Mouse (Mus musculus): ENCODE measurements around the gene Hspa1b. TPM values are rescaled to one million over a fixed set of nuclear protein-coding genes. Genes with fewer than 3 reads are reported as not detected.
"Not testable (repeated sequence)": the region's sequence is repeated elsewhere in the genome, so short reads cannot be mapped to it uniquely, and the experiment has no call there.

Hspa1b gene
- polyA plus RNA-seq, 1 experiment from 2014 or later = 0.84 TPM

DNA sequence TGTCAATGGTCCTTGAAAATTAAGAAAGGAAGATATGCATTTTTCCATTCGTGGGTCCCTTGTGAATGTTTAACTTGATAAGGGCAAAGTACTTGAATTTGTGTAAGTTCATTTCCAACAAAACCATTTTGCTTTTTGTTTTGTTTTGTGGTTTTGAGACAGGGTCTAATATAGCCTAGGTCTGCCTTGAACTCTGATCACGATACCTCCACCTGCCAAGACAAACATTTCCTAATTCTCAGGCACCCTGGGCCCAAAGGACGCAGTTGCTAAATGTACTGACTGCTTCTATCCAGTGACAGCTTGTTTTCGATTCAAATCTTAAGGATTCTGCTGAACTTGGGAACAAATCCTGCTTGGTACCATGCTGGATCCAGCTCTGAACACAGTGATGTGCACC is 20.6 kb upstream of the Hspa1b start:
- H3K9me3 ChIP-seq (replicated peaks) = no peaks in the 10 kb centered on the region
- H3K27me3 ChIP-seq (replicated peaks) = no peaks in the 10 kb centered on the region
- H3K9ac ChIP-seq (replicated peaks) = no peak overlapping the region
- peaks cover 26% of the 10 kb centered on the region for H3K4me1 ChIP-seq
- no peak overlapping the region for H3K4me2 ChIP-seq
- 96% methylated on average over 4 of the region's 4 CpGs for WGBS
- H3K36me3 ChIP-seq = no peaks in the 10 kb centered on the region
- H3K27ac ChIP-seq (replicated peaks) = no peak overlapping the region
- ATAC-seq (ENCODE audit: low FRiP score) = no peak
- H3K4me3 ChIP-seq (replicated peaks) = no peak overlapping the region

DNA sequence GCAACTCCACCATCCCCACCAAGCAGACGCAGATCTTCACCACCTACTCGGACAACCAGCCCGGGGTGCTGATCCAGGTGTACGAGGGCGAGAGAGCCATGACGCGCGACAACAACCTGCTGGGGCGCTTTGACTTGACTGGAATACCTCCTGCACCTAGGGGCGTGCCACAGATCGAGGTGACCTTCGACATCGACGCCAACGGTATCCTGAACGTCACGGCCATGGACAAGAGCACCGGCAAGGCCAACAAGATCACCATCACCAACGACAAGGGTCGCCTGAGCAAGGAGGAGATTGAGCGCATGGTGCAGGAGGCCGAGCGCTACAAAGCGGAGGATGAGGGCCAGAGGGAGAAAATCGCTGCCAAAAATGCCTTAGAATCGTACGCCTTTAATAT is 19.2 kb upstream of the Hspa1b start:
- Histone ChIP-seq H3K27ac (replicated peaks) (no peak overlapping the region), H3K4me3 (replicated peaks) (no peak overlapping the region), H3K27me3 (replicated peaks) (no peaks in the 10 kb centered on the region), H3K4me1 (peaks cover 26% of the 10 kb centered on the region), H3K4me2 (no peak overlapping the region), H3K36me3 (no peaks in the 10 kb centered on the region), H3K9me3 (replicated peaks) (no peaks in the 10 kb centered on the region), H3K9ac (replicated peaks) (no peak overlapping the region)
- ATAC-seq (ENCODE audit: low FRiP score) = no peak
- 90% methylated on average over 27 of the region's 27 CpGs for WGBS

DNA sequence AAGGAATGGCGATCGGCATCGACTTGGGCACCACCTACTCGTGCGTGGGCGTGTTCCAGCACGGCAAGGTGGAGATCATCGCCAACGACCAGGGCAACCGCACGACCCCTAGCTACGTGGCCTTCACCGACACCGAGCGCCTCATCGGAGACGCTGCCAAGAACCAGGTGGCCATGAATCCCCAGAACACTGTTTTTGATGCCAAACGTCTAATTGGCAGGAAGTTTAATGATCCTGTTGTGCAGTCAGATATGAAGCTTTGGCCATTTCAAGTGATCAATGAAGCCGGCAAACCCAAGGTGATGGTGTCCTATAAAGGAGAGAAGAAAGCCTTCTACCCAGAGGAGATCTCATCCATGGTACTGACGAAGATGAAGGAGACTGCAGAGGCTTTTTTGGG is 18.0 kb upstream of the Hspa1b start:
- Histone ChIP-seq H3K4me1 (peaks cover 23% of the 10 kb centered on the region), H3K36me3 (no peaks in the 10 kb centered on the region), H3K27me3 (replicated peaks) (no peaks in the 10 kb centered on the region), H3K27ac (replicated peaks) (no peak overlapping the region), H3K9ac (replicated peaks) (no peak overlapping the region), H3K9me3 (replicated peaks) (no peaks in the 10 kb centered on the region), H3K4me2 (no peak overlapping the region), H3K4me3 (replicated peaks) (no peak overlapping the region)
- no peak for ATAC-seq (ENCODE audit: low FRiP score)
- WGBS = 94% methylated on average over 20 of the region's 20 CpGs

DNA sequence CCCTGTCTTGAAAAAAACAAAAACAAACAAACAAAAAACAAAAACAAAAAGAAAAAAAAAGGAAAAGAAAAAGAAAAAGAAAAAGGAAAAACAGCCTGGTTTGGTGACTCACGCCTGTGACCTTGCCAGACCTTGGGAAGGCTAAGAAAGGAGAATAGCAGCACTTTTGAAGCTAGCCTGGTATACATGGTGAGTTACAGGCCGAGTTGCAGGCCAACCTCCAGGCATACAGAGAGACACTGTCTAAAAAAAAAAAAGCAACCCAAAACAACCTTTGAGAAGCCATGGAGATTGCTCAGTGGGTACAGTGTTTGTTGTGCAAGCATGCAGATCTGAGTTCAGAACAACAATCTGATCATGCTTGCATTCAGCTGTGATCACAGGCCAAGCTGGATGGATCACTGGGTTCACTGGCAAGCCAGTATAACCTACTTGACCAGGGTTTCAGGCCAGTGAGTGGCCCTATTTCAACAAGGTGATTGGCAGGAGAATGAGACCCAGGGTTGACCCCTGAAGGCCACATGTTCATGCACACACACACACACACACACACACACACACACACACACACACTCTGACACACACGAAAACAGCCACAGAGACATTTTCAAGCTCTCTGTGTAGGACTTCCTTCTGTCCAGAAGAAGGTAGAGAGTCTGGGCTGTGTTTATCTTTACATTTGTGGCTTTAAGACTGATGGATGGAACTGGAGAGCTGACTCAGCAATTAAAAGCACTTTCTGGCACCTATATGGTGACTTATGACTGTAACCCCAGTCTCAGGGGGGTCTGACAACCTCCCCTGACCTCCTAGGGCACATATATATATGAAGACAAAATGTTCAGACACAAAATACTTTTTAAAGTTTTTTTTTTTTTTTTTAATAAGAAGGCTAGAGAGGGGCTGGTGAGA is 16.8 kb upstream of the Hspa1b start:
- no peak overlapping the region for H3K27ac ChIP-seq (replicated peaks)
- peaks cover 18% of the 10 kb centered on the region for H3K4me1 ChIP-seq
- H3K9me3 ChIP-seq (replicated peaks) = no peaks in the 10 kb centered on the region
- 86% methylated on average over 3 of the region's 3 CpGs for WGBS
- ATAC-seq (ENCODE audit: low FRiP score) = no peak
- H3K9ac ChIP-seq (replicated peaks) = no peak overlapping the region
- H3K4me2 ChIP-seq = no peak overlapping the region
- no peaks in the 10 kb centered on the region for H3K36me3 ChIP-seq
- H3K4me3 ChIP-seq (replicated peaks) = no peak overlapping the region
- H3K27me3 ChIP-seq (replicated peaks) = no peaks in the 10 kb centered on the region

DNA sequence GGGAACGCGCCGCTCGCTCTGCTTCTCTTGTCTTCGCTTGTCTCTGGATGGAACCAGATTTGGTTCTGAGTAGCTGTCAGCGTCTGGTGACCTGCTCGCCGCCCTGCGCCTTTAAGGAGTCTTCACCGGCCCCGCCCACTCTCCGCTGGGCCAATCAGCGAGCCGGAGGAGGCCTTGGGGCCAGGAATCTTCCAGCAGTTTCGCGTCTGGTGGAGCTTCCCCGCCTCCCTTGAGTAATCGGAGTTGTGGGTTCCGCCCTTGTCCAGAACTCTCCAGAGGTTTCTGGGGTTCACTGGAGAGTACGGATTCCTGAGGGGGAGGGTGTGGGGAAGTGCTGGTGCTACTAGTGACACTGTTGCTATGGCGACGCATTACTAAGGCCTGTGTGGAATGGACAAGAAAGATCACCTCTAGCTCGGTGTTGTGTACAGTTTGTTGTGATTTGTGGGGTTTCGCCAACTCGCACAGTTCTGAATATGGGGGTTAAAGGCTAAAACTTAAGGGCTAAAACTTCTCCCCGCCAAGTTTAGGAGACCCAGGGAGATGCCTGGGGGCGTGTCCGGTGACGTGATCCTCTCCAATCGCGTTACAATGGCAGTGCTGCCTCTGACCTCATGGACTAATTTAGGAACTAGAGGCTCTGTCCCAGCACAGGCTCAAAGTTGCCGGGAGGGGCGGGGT is 13.2 kb upstream of the Hspa1b start, which contains the start of the genes Hspa1a and Hspa1l:
Gene Hspa1a, minus strand, starts transcription at position 88 of the 681 bp plus-strand sequence.
Gene Hspa1l, plus strand, starts transcription at position 635 of the 681 bp plus-strand sequence.
- peak; percentile 94 for ATAC-seq (ENCODE audit: low FRiP score)

DNA sequence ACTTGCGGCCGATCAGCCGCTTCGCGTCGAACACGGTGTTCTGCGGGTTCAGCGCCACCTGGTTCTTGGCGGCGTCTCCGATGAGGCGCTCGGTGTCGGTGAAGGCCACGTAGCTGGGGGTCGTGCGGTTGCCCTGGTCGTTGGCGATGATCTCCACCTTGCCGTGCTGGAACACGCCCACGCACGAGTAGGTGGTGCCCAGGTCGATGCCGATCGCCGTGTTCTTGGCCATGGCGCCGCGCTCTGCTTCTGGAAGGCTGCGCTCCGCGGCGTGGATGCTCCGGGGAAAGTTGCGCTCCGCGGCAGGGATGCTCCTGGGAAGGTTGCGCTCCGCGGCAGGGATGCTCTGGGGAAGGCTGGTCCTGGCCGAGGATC is 12.6 kb upstream of the Hspa1b start:
- peaks cover 28% of the 10 kb centered on the region for H3K27me3 ChIP-seq (replicated peaks)
- H3K9ac ChIP-seq (replicated peaks); H3K9me3 ChIP-seq (replicated peaks); H3K36me3 ChIP-seq; H3K27ac ChIP-seq (replicated peaks); H3K4me1 ChIP-seq: not testable (repeated sequence)
- ATAC-seq (ENCODE audit: low FRiP score) = peak; percentile 51
- H3K4me3 ChIP-seq (replicated peaks) = peak overlapping the region; percentile 44
- peak overlapping the region; percentile 80 for H3K4me2 ChIP-seq
- WGBS = 0% methylated on average over 18 of the region's 43 CpGs

More for the DNA sequence above, 13.2 kb upstream of the Hspa1b start, which contains the start of the genes Hspa1a and Hspa1l:
- H3K4me1 ChIP-seq; H3K27ac ChIP-seq (replicated peaks); H3K9me3 ChIP-seq (replicated peaks); H3K36me3 ChIP-seq: not testable (repeated sequence)
- Histone ChIP-seq H3K9ac (replicated peaks) (peak within 1 kb of the TSS; percentile 26), H3K27me3 (replicated peaks) (peaks cover 27% of the 10 kb centered on the region), H3K4me2 (peak within 1 kb of the TSS; percentile 80), H3K4me3 (replicated peaks) (peak within 1 kb of the TSS; percentile 44)
- under 1% methylated on average over 31 of the region's 33 CpGs for WGBS

DNA sequence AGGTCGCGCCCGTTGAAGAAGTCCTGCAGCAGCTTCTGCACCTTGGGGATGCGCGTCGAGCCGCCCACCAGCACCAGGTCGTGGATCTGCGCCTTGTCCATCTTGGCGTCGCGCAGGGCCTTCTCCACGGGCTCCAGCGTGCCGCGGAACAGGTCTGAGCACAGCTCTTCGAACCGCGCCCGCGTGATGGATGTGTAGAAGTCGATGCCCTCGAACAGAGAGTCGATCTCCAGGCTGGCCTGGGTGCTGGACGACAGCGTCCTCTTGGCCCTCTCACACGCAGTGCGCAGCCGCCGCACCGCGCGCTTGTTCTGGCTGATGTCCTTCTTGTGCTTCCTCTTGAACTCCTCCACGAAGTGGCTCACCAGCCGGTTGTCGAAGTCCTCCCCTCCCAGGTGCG is 11.8 kb upstream of the Hspa1b start:
- H3K36me3 ChIP-seq; H3K4me3 ChIP-seq (replicated peaks); ATAC-seq (ENCODE audit: low FRiP score); H3K27ac ChIP-seq (replicated peaks); H3K4me1 ChIP-seq; H3K9me3 ChIP-seq (replicated peaks); H3K4me2 ChIP-seq; H3K9ac ChIP-seq (replicated peaks): not testable (repeated sequence)
- 38% methylated on average over 21 of the region's 37 CpGs for WGBS
- H3K27me3 ChIP-seq (replicated peaks) = peaks cover 30% of the 10 kb centered on the region

DNA sequence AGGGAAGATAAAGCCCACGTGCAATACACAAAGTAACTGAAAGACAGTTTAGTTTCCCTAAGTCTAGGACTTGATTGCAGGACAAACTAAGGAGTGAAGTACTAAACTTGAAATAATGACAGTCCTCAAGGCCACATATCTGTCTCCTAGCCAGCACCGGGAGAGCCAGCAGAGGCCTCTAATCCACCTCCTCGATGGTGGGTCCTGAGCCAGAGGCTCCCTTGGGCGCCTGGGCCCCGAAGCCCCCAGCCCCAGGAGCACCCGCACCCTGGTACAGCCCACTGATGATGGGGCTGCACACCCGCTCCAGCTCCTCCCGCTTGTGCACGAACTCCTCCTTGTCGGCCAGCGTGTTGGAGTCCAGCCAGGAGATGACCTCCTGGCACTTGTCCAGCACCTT is 10.8 kb upstream of the Hspa1b start, which contains the start of gene Gm20481:
Gene Gm20481, plus strand, starts transcription at position 91 of the 400 bp plus-strand sequence.
- WGBS = 66% methylated on average over 7 of the region's 11 CpGs
- not testable (repeated sequence) for H3K36me3 ChIP-seq; ATAC-seq (ENCODE audit: low FRiP score); H3K4me1 ChIP-seq; H3K4me2 ChIP-seq; H3K9ac ChIP-seq (replicated peaks); H3K27ac ChIP-seq (replicated peaks); H3K9me3 ChIP-seq (replicated peaks); H3K4me3 ChIP-seq (replicated peaks)
- H3K27me3 ChIP-seq (replicated peaks) = peaks cover 33% of the 10 kb centered on the region

DNA sequence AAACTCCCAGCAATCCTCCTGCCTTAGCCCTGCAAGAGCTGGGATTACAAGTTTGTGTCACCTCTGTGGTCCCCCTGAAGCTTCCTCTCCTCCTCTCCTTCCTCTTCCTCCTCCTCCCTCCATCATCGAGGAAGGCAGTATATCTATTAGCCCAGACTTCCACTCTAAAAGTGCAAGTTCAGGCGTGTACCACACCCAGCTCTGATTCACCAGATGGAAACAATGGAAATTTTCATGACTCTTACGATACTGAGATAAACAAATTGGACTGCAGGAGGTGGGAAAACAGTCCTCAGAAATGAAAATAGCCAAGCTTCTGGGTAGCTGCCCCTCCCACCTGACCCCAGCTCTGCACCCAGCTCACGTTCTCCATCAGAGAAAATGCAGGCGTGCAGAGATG is 6.6 kb upstream of the Hspa1b start:
- Histone ChIP-seq H3K4me2 (no peak overlapping the region), H3K9ac (replicated peaks) (no peak overlapping the region), H3K9me3 (replicated peaks) (no peaks in the 10 kb centered on the region), H3K27me3 (replicated peaks) (peaks cover 61% of the 10 kb centered on the region), H3K36me3 (no peaks in the 10 kb centered on the region), H3K4me1 (no peaks in the 10 kb centered on the region), H3K27ac (replicated peaks) (no peak overlapping the region), H3K4me3 (replicated peaks) (no peak overlapping the region)
- WGBS = 78% methylated on average over 5 of the region's 5 CpGs
- ATAC-seq (ENCODE audit: low FRiP score) = no peak

DNA sequence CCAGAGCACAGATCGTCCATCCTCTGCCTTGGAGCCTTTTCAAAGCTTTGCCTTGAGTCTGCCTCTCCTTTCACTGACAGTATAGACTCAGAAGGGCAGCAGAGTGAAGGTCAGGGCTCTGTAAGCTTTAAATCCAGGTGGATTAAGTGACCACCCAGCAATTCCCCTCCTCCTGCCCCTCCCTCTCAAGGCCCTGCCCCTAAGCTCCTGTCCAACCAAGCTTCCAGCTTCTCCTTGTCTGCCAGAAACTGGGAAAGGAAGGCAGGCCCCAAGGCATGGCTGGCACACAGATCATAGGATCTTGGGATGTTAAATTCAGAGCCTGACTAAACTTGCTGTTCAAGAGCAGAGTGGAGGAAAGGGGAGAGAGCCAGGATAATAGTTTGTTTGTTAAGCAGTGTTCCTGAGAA is 5.6 kb upstream of the Hspa1b start:
- 13% methylated on average over 1 of the region's 1 CpGs for WGBS
- ATAC-seq (ENCODE audit: low FRiP score) = no peak
- H3K9me3 ChIP-seq (replicated peaks) = no peaks in the 10 kb centered on the region
- H3K27me3 ChIP-seq (replicated peaks) = peaks cover 66% of the 10 kb centered on the region
- no peak overlapping the region for H3K9ac ChIP-seq (replicated peaks)
- peaks cover 7% of the 10 kb centered on the region for H3K4me1 ChIP-seq
- H3K4me2 ChIP-seq = no peak overlapping the region
- H3K36me3 ChIP-seq = no peaks in the 10 kb centered on the region
- no peak overlapping the region for H3K4me3 ChIP-seq (replicated peaks)
- H3K27ac ChIP-seq (replicated peaks) = no peak overlapping the region

DNA sequence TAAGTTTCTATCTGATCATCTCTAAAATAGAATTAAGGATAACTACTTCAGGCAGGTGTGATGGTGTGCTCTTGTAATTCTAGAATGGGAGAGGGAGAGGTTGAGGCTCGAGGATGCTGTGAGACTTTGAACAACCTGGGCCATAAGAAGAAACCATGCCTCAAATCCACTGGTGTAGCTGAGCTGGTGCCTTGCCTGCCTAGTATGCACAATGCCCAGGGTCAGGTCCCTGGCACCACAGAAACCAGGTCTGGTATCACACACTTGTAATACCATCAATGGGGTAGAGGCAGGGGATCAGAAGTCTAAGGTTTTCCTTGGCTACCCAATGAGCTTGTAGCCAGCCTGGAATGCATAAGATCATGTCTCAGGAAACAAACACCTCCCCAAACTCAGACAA is 3.8 kb upstream of the Hspa1b start:
- H3K9ac ChIP-seq (replicated peaks) = no peak overlapping the region
- H3K27ac ChIP-seq (replicated peaks) = no peak overlapping the region
- no peak overlapping the region for H3K4me2 ChIP-seq
- ATAC-seq (ENCODE audit: low FRiP score) = no peak
- no peaks in the 10 kb centered on the region for H3K9me3 ChIP-seq (replicated peaks)
- H3K4me1 ChIP-seq = peaks cover 11% of the 10 kb centered on the region
- peaks cover 51% of the 10 kb centered on the region for H3K27me3 ChIP-seq (replicated peaks)
- no peaks in the 10 kb centered on the region for H3K36me3 ChIP-seq
- H3K4me3 ChIP-seq (replicated peaks) = no peak overlapping the region
- 56% methylated on average over 1 of the region's 1 CpGs for WGBS

DNA sequence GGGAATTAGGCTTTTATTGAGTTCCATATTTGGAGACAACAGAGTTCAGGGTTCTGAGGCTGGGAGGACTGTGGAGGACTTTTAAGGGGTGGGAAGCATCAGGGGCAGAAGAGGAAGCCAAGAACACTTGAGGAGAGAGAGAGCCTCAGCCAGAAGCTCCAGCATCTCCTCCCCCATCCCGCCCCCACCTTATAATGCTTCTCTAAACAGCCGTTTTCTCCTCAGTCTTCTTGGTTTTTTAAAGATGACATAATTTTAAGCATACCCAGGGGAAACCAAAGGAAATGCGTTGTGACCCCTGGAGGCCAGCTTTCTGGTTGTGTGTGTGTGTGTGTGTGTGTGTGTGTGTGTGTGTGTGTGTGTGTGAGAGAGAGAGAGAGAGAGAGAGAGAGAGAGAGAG is 3.1 kb upstream of the Hspa1b start:
- Histone ChIP-seq H3K4me1 (peaks cover 11% of the 10 kb centered on the region), H3K36me3 (no peaks in the 10 kb centered on the region), H3K4me3 (replicated peaks) (no peak overlapping the region), H3K9ac (replicated peaks) (no peak overlapping the region), H3K4me2 (no peak overlapping the region), H3K27me3 (replicated peaks) (peaks cover 44% of the 10 kb centered on the region), H3K9me3 (replicated peaks) (no peaks in the 10 kb centered on the region), H3K27ac (replicated peaks) (no peak overlapping the region)
- no peak for ATAC-seq (ENCODE audit: low FRiP score)
- WGBS = 43% methylated on average over 3 of the region's 3 CpGs

Data from neural tube, embryonic 15.5 days (tissue).